Mouse (Mus musculus) lung, embryonic 16.5 days (tissue): ENCODE measurements around the gene Mlip. TPM values are rescaled to one million over a fixed set of nuclear protein-coding genes. Genes with fewer than 3 reads are reported as not detected.

Source experiments
- ATAC-seq: fragments of 200-750 bp; cut with Nextera tagmentation; 2 replicates; pipeline ENCODE4 v1.8.0; 2017; ENCODE audit warnings: low read depth, mild to moderate bottlenecking, moderate library complexity
- H3K27ac ChIP-seq: fragments of 300-500 bp; sonication (generic); 2 replicates; pipeline ENCODE4 v1.5.1; 2014; ENCODE audit warnings: mild to moderate bottlenecking, control low read depth, low read length
- H3K27me3 ChIP-seq: fragments of 300-500 bp; sonication (generic); 2 replicates; pipeline ENCODE4 v1.6.1; 2014; ENCODE audit warnings: low read depth, low read length, mixed read lengths; ENCODE audit not compliant: control insufficient read depth, insufficient read depth
- H3K36me3 ChIP-seq: fragments of 300-500 bp; sonication (generic); 2 replicates; pipeline ENCODE4 v1.6.1; 2014; ENCODE audit warnings: low read length; ENCODE audit not compliant: control insufficient read depth, insufficient read depth
- H3K4me1 ChIP-seq: fragments of 300-500 bp; sonication (generic); replicated peaks from 2 replicates; pipeline ENCODE4 v1.6.1; 2014; ENCODE audit warnings: low read length, mixed read lengths; ENCODE audit not compliant: control insufficient read depth, insufficient read depth
- H3K4me2 ChIP-seq: fragments of 300-500 bp; sonication (generic); 2 replicates; pipeline ENCODE4 v1.6.1; 2014; ENCODE audit warnings: low read depth, low read length, control low read depth
- H3K4me3 ChIP-seq: fragments of 300-500 bp; sonication (generic); 2 replicates; pipeline ENCODE4 v1.5.1; 2014; ENCODE audit warnings: mild to moderate bottlenecking, low read length, control low read depth
- H3K9ac ChIP-seq: fragments of 300-500 bp; sonication (generic); 2 replicates; pipeline ENCODE4 v1.6.1; 2014; ENCODE audit warnings: low read length, control low read depth
- H3K9me3 ChIP-seq: fragments of 300-500 bp; sonication (generic); 2 replicates; pipeline ENCODE4 v1.6.1; 2016; ENCODE audit warnings: low read length; ENCODE audit not compliant: control insufficient read depth
- WGBS: fragments of 180-500 bp; shearing (Covaris S2); extraction: QIAGEN DNeasy Blood & Tissue Kit; methylation state at CpG from one replicate; pipeline ENCODE4 v1.1.7; 2014; 5-methylcytosine and 5-hydroxymethylcytosine counted together
- polyA plus RNA-seq: library from polyadenylated mRNA; unstranded; fragments of >200 nt; fragmentation: Nextera tagmentation; extraction: Ambion mirVana; gene quantifications from 2 replicates; pipeline ENCODE4 v1.2.1, GENCODE M21; 2015

Gene Mlip
- polyA plus RNA-seq, 1 experiment from 2014 or later, result 5.6 TPM

GRCm38 (mm10) chr9:77179486-77179885 is 173.3 kb downstream of the Mlip start:
- no peaks in the 10 kb centered on the region for H3K9me3 ChIP-seq
- H3K36me3 ChIP-seq, result no peaks in the 10 kb centered on the region
- no peak for ATAC-seq
- 78% methylated on average over 3 of the region's 3 CpGs for WGBS
- no peak overlapping the region for H3K27ac ChIP-seq
- H3K9ac ChIP-seq, result no peak overlapping the region
- H3K4me3 ChIP-seq, result no peak overlapping the region
- H3K4me2 ChIP-seq, result no peak overlapping the region
- no peaks in the 10 kb centered on the region for H3K4me1 ChIP-seq
- H3K27me3 ChIP-seq, result no peaks in the 10 kb centered on the region

DNA sequence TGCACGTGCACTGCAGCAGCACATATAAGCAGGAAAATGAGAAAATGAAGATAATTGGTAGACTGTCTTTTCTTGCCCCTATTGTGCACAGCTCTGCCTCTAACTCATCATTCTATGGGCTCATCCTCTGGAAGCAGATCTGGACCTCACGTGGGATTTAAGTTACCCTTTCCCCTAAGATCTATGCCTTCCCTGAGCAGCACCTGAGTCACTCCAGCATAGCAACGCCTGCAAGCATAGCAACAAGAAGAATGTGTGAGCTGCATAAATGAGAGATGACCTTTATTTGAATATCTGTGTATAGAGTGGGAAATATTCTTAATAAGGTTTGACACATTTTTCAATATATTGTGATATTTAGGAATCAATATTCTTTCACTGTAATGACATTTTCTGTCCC is 176.9 kb downstream of the Mlip start:
- Histone ChIP-seq H3K9me3 (no peaks in the 10 kb centered on the region), H3K36me3 (no peaks in the 10 kb centered on the region), H3K27ac (no peak overlapping the region), H3K4me1 (no peaks in the 10 kb centered on the region), H3K27me3 (no peaks in the 10 kb centered on the region), H3K4me3 (no peak overlapping the region), H3K9ac (no peak overlapping the region), H3K4me2 (no peak overlapping the region)
- 67% methylated on average over 3 of the region's 3 CpGs for WGBS
- no peak for ATAC-seq

DNA sequence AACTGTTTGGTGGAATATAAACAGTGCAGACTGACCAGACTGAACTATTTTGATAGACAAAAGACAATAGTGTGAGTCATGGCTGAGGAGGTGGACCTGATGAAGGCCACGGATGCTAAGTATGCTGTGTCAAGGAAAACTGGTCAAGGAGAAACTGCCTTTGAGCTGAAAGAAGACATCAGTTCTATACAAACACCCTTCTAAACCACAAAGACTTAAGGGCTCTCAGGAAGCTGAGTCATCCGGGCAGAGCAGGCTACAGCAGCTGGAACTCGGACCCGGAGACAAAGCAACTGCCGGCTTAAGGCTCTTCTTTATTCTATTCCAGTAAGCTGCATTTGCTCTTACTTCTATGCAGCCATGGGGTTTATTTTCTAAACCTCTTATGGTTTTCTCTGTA is 180.7 kb downstream of the Mlip start:
- no peaks in the 10 kb centered on the region for H3K9me3 ChIP-seq
- H3K4me1 ChIP-seq, result no peaks in the 10 kb centered on the region
- no peak overlapping the region for H3K27ac ChIP-seq
- no peak overlapping the region for H3K4me2 ChIP-seq
- 35% methylated on average over 5 of the region's 5 CpGs for WGBS
- H3K9ac ChIP-seq, result no peak overlapping the region
- no peak overlapping the region for H3K4me3 ChIP-seq
- ATAC-seq, result no peak
- H3K36me3 ChIP-seq, result no peaks in the 10 kb centered on the region
- H3K27me3 ChIP-seq, result no peaks in the 10 kb centered on the region

GRCm38 (mm10) chr9:77165877-77166276 is 186.9 kb downstream of the Mlip start:
- Histone ChIP-seq H3K4me2 (no peak overlapping the region), H3K9me3 (no peaks in the 10 kb centered on the region), H3K9ac (no peak overlapping the region), H3K4me3 (no peak overlapping the region), H3K4me1 (no peaks in the 10 kb centered on the region), H3K27me3 (no peaks in the 10 kb centered on the region), H3K27ac (no peak overlapping the region), H3K36me3 (no peaks in the 10 kb centered on the region)
- no peak for ATAC-seq
- WGBS, result 57% methylated on average over 6 of the region's 6 CpGs

- Histone ChIP-seq H3K27me3 (no peaks in the 10 kb centered on the region), H3K9me3 (no peaks in the 10 kb centered on the region), H3K9ac (no peak overlapping the region), H3K4me2 (no peak overlapping the region), H3K36me3 (no peaks in the 10 kb centered on the region), H3K27ac (no peak overlapping the region), H3K4me1 (no peaks in the 10 kb centered on the region), H3K4me3 (no peak overlapping the region)
- 68% methylated on average over 5 of the region's 5 CpGs for WGBS
- no peak for ATAC-seq
Measured at GRCm38 (mm10) chr9:77161764-77162163, 191.0 kb downstream of the Mlip start.

DNA sequence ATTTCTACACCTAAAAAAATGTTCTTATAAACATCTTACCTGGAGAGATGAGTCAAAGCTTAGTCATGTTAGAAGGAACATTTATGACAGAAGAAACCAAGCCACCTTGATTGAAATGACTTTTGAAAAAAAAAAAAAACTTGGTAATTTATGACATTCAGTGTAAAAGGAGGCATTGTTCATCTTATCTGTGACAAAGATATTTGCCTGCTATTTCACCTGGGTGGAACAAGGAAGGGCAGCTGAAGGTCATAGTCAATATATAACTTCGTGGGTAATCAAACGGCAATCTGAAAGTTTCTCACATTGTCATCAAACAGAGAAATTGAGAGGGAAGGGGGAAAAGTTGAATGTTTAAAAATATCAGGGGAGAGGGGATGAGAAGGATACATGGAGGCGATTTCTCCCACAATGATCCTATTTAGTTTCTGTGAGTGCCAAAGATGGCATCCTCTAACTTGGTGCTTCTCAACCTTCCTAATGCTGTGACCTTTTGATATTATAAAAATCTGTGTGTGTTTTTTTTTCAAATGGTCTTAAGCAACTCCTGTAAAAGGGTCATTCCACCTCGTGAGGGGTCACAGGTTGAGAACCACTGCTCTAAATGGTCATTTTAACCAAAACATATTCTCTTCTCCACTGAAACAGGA is 192.4 kb downstream of the Mlip start:
- no peak for ATAC-seq
- Histone ChIP-seq H3K27me3 (no peaks in the 10 kb centered on the region), H3K4me1 (no peaks in the 10 kb centered on the region), H3K9ac (no peak overlapping the region), H3K9me3 (no peaks in the 10 kb centered on the region), H3K4me3 (no peak overlapping the region), H3K27ac (no peak overlapping the region), H3K4me2 (no peak overlapping the region), H3K36me3 (no peaks in the 10 kb centered on the region)
- 41% methylated on average over 4 of the region's 4 CpGs for WGBS

GRCm38 (mm10) chr9:77148518-77149257 is 204.1 kb downstream of the Mlip start:
- Histone ChIP-seq H3K9me3 (no peaks in the 10 kb centered on the region), H3K9ac (no peak overlapping the region), H3K27ac (no peak overlapping the region), H3K4me2 (no peak overlapping the region), H3K4me1 (no peaks in the 10 kb centered on the region), H3K4me3 (no peak overlapping the region), H3K36me3 (no peaks in the 10 kb centered on the region), H3K27me3 (no peaks in the 10 kb centered on the region)
- 85% methylated on average over 3 of the region's 3 CpGs for WGBS
- no peak for ATAC-seq

DNA sequence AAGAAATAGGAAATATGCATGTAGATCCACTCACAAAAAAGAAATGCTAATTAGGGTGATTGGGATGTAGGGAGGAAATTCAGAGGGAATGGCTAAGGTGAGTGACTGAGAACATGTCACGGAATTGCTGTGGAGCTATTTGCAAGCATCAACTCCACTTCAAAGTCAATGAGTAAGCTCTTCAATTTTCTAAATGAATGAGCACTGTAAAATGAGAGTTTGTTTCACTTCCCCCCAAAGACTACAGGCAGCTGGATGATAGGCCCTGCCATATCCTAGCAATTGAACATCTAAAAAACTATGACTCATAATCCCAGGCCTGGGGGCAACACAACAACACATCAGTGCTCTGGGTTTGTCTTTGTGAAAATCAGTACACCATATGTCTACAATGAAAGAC is 233.0 kb downstream of the Mlip start:
- Histone ChIP-seq H3K36me3 (no peaks in the 10 kb centered on the region), H3K27me3 (no peaks in the 10 kb centered on the region), H3K4me3 (no peak overlapping the region), H3K4me1 (no peaks in the 10 kb centered on the region), H3K27ac (no peak overlapping the region), H3K4me2 (no peak overlapping the region), H3K9me3 (no peaks in the 10 kb centered on the region), H3K9ac (no peak overlapping the region)
- ATAC-seq, result no peak
- WGBS, result 100% methylated on average over 1 of the region's 1 CpGs

DNA sequence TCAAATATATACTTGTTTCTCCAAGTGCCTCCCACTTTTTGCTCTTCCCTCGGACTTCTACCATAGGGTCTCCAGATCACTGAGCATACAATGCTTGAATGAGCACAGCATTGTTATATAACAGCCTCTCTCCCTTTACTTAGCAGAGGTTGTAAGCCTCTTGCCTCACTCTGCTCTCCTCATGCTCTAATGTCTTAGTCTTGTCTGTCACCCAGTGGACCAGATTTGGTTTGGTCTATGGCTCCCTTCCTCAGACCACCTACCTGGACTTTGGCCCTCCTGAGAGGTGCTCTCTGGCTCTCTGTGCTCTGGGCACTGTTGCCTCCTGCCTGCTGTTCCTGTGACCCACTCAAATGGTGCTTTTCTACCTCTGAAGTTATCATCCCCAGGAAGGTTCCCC is 255.9 kb downstream of the Mlip start:
- Histone ChIP-seq H3K9ac (no peak overlapping the region), H3K27ac (no peak overlapping the region), H3K4me3 (no peak overlapping the region), H3K36me3 (no peaks in the 10 kb centered on the region), H3K9me3 (no peaks in the 10 kb centered on the region), H3K4me1 (no peaks in the 10 kb centered on the region), H3K27me3 (no peaks in the 10 kb centered on the region), H3K4me2 (no peak overlapping the region)
- WGBS, result 74% methylated on average over 1 of the region's 1 CpGs
- no peak for ATAC-seq
